Mouse (Mus musculus): ENCODE results near the gene Hivep3.

GRCm38 (mm10) chr4:119779561-119780400 lies 46.2 kb downstream of the Hivep3 start:
- no peak for TF ChIP-seq CTCF (IDR thresholded peaks at IDR 0.05)
- no peak for TF ChIP-seq POLR2A (IDR thresholded peaks at IDR 0.05; ENCODE audit: insufficient read depth, low read depth, low read length)
